Mouse (Mus musculus): ENCODE measurements around the gene Fbxw7. TPM values are rescaled to one million over a fixed set of nuclear protein-coding genes. Genes with fewer than 3 reads are reported as not detected.

The Fbxw7 gene
- total RNA-seq, 1 experiment: 29.7 TPM

- Histone ChIP-seq H3K36me3 (ENCODE audit: control insufficient read depth, insufficient read depth, low read length, poor library complexity, severe bottlenecking) (peaks cover 6% of the 10 kb centered on the region), H3K4me1 (ENCODE audit: control insufficient read depth in 2 of 2, insufficient read depth in 2 of 2, low read length in 2 of 2, poor library complexity in 1 of 2) (no peaks in the 10 kb centered on the region), H3K4me3 (ENCODE audit: insufficient read depth in 1 of 2, low read depth in 1 of 2, low read length in 2 of 2, poor library complexity in 1 of 2, severe bottlenecking in 1 of 2) (no peak overlapping the region), H3K27ac (ENCODE audit: insufficient read depth, low read depth, low read length, poor library complexity, severe bottlenecking) (no peak overlapping the region), H3K9ac (ENCODE audit: insufficient read depth, low read depth, low read length, poor library complexity, severe bottlenecking) (no peak overlapping the region), H3K9me3 (ENCODE audit: control insufficient read depth, insufficient read depth, low read depth, low read length) (no peaks in the 10 kb centered on the region)
- in situ Hi-C loops (cut with MboI; ENCODE audit: low sequenced_read_pairs in 2 of 2, unreplicated experiment in 2 of 2): no loop called here
- TF ChIP-seq CHD2 (IDR thresholded peaks at IDR 0.05; ENCODE audit: low read depth, low read length) (no peak), ZNF384 (IDR thresholded peaks at IDR 0.05; ENCODE audit: low read depth, low read length) (no peak)
- no peak for DNase-seq (ENCODE audit: low read depth, low spot score)
These were observed 165.1 kb downstream of the Fbxw7 start for GRCm38 (mm10) chr3:84980158-84980557.

DNA sequence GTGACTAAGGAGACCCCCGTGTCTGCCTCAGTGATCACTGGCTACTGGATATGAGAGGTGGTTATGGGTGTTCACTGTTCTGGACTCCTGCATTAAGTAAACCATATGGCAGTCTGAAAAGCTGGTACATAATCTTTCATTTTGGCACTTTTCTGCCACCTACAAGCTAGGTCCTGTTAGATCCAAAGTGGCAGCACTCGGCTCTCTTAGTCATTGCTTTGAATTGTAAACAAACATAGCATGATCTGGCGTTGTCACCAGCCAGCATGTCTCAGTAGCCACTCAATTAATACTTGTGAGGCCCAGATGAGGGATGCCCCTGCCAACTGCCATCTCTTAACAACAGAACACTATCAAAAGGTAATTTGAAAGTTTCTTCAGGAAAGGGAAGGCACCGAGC lies 167.6 kb downstream of the Fbxw7 start:
- Histone ChIP-seq H3K36me3 (ENCODE audit: control insufficient read depth, insufficient read depth, low read length, poor library complexity, severe bottlenecking) (peaks cover 1% of the 10 kb centered on the region), H3K27ac (ENCODE audit: insufficient read depth, low read depth, low read length, poor library complexity, severe bottlenecking) (no peak overlapping the region), H3K9me3 (ENCODE audit: control insufficient read depth, insufficient read depth, low read depth, low read length) (no peaks in the 10 kb centered on the region), H3K4me1 (ENCODE audit: control insufficient read depth in 2 of 2, insufficient read depth in 2 of 2, low read length in 2 of 2, poor library complexity in 1 of 2) (no peaks in the 10 kb centered on the region), H3K9ac (ENCODE audit: insufficient read depth, low read depth, low read length, poor library complexity, severe bottlenecking) (no peak overlapping the region), H3K4me3 (ENCODE audit: insufficient read depth in 1 of 2, low read depth in 1 of 2, low read length in 2 of 2, poor library complexity in 1 of 2, severe bottlenecking in 1 of 2) (no peak overlapping the region)
- TF ChIP-seq CHD2 (IDR thresholded peaks at IDR 0.05; ENCODE audit: low read depth, low read length): no peak
- TF ChIP-seq MAFK (IDR thresholded peaks at IDR 0.05; ENCODE audit: insufficient read depth, low read depth, low read length): no peak
- no peak for TF ChIP-seq ZC3H11A (IDR thresholded peaks at IDR 0.05; ENCODE audit: borderline replicate concordance, low read depth, low read length)
- TF ChIP-seq HCFC1 (IDR thresholded peaks at IDR 0.05; ENCODE audit: borderline replicate concordance, insufficient read depth, low read length): no peak
- no peak for TF ChIP-seq ZNF384 (IDR thresholded peaks at IDR 0.05; ENCODE audit: low read depth, low read length)
- in situ Hi-C loops (cut with MboI; ENCODE audit: low sequenced_read_pairs in 2 of 2, unreplicated experiment in 2 of 2): no loop called here
- DNase-seq (ENCODE audit: low read depth, low spot score): no peak

- Histone ChIP-seq H3K4me3 (ENCODE audit: insufficient read depth in 1 of 2, low read depth in 1 of 2, low read length in 2 of 2, poor library complexity in 1 of 2, severe bottlenecking in 1 of 2) (no peak overlapping the region), H3K36me3 (ENCODE audit: control insufficient read depth, insufficient read depth, low read length, poor library complexity, severe bottlenecking) (no peaks in the 10 kb centered on the region), H3K9ac (ENCODE audit: insufficient read depth, low read depth, low read length, poor library complexity, severe bottlenecking) (no peak overlapping the region), H3K4me1 (ENCODE audit: control insufficient read depth in 2 of 2, insufficient read depth in 2 of 2, low read length in 2 of 2, poor library complexity in 1 of 2) (no peaks in the 10 kb centered on the region), H3K9me3 (ENCODE audit: control insufficient read depth, insufficient read depth, low read depth, low read length) (no peaks in the 10 kb centered on the region), H3K27ac (ENCODE audit: insufficient read depth, low read depth, low read length, poor library complexity, severe bottlenecking) (no peak overlapping the region)
- in situ Hi-C loops (cut with MboI; ENCODE audit: low sequenced_read_pairs in 2 of 2, unreplicated experiment in 2 of 2): no loop called here
- no peak for DNase-seq (ENCODE audit: low read depth, low spot score)
- TF ChIP-seq HCFC1 (IDR thresholded peaks at IDR 0.05; ENCODE audit: borderline replicate concordance, insufficient read depth, low read length) (no peak), ZNF384 (IDR thresholded peaks at IDR 0.05; ENCODE audit: low read depth, low read length) (no peak), ZC3H11A (IDR thresholded peaks at IDR 0.05; ENCODE audit: borderline replicate concordance, low read depth, low read length) (no peak), CHD2 (IDR thresholded peaks at IDR 0.05; ENCODE audit: low read depth, low read length) (no peak), MAFK (IDR thresholded peaks at IDR 0.05; ENCODE audit: insufficient read depth, low read depth, low read length) (no peak)
These were observed 170.1 kb downstream of the Fbxw7 start for GRCm38 (mm10) chr3:84985121-84985625.

DNA sequence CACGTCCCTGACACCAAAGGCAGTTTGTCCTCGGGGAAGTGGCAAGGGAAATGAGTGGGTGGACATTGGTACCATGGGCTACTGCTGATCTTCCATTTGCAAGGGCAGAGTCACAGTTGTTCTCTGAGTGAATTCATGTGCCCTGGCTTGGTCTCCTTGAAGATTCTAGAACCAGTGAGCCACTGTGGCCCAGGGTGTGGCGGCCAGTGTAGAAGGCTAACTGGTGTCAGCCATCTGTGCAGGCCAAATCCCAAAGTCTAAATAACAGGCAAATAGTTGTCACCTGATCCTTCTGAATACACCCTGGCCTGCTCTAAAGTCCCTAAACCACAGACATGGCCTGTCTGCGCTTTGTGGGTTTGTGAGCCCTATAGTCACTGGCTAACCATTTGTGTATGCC lies 173.8 kb downstream of the Fbxw7 start:
- no peak overlapping the region for H3K4me3 ChIP-seq (ENCODE audit: insufficient read depth in 1 of 2, low read depth in 1 of 2, low read length in 2 of 2, poor library complexity in 1 of 2, severe bottlenecking in 1 of 2)
- H3K9ac ChIP-seq (ENCODE audit: insufficient read depth, low read depth, low read length, poor library complexity, severe bottlenecking): no peak overlapping the region
- no peak overlapping the region for H3K27ac ChIP-seq (ENCODE audit: insufficient read depth, low read depth, low read length, poor library complexity, severe bottlenecking)
- H3K4me1 ChIP-seq (ENCODE audit: control insufficient read depth in 2 of 2, insufficient read depth in 2 of 2, low read length in 2 of 2, poor library complexity in 1 of 2): no peaks in the 10 kb centered on the region
- in situ Hi-C loops (cut with MboI; ENCODE audit: low sequenced_read_pairs in 2 of 2, unreplicated experiment in 2 of 2): no loop called here
- no peak for TF ChIP-seq CHD2 (IDR thresholded peaks at IDR 0.05; ENCODE audit: low read depth, low read length)
- TF ChIP-seq ZNF384 (IDR thresholded peaks at IDR 0.05; ENCODE audit: low read depth, low read length): no peak
- no peak for TF ChIP-seq HCFC1 (IDR thresholded peaks at IDR 0.05; ENCODE audit: borderline replicate concordance, insufficient read depth, low read length)
- no peak for TF ChIP-seq MAFK (IDR thresholded peaks at IDR 0.05; ENCODE audit: insufficient read depth, low read depth, low read length)
- TF ChIP-seq ZC3H11A (IDR thresholded peaks at IDR 0.05; ENCODE audit: borderline replicate concordance, low read depth, low read length): no peak
- H3K36me3 ChIP-seq (ENCODE audit: control insufficient read depth, insufficient read depth, low read length, poor library complexity, severe bottlenecking): no peaks in the 10 kb centered on the region
- DNase-seq (ENCODE audit: low read depth, low spot score): no peak
- H3K9me3 ChIP-seq (ENCODE audit: control insufficient read depth, insufficient read depth, low read depth, low read length): no peaks in the 10 kb centered on the region

DNA sequence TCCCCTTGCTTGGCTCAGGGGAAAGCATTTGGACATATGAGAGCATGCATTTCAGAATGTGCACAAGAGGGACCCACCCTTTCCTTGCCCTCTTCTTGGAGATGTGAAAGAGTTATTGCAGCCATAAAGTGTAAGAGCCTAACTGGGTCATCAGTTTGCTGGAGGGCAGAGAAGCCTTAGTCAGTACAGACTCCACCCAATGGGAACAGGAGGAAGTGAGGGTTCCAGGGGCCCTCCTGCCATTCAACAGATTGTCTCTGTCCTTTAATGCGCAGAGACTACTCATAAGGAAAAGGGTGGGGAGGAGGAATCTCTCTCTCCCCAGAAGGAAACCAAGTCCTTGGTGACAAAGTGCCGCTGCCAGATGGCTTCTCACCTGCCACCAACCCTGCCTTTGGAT lies 190.2 kb downstream of the Fbxw7 start:
- Histone ChIP-seq H3K36me3 (ENCODE audit: control insufficient read depth, insufficient read depth, low read length, poor library complexity, severe bottlenecking) (no peaks in the 10 kb centered on the region), H3K4me3 (ENCODE audit: insufficient read depth in 1 of 2, low read depth in 1 of 2, low read length in 2 of 2, poor library complexity in 1 of 2, severe bottlenecking in 1 of 2) (no peak overlapping the region), H3K9ac (ENCODE audit: insufficient read depth, low read depth, low read length, poor library complexity, severe bottlenecking) (no peak overlapping the region), H3K4me1 (ENCODE audit: control insufficient read depth in 2 of 2, insufficient read depth in 2 of 2, low read length in 2 of 2, poor library complexity in 1 of 2) (peaks cover 0 to 2% of the 10 kb centered on the region in 2 experiments; a peak in 1 of 4 replicates), H3K27ac (ENCODE audit: insufficient read depth, low read depth, low read length, poor library complexity, severe bottlenecking) (no peak overlapping the region), H3K9me3 (ENCODE audit: control insufficient read depth, insufficient read depth, low read depth, low read length) (no peaks in the 10 kb centered on the region)
- DNase-seq (ENCODE audit: low read depth, low spot score): no peak
- in situ Hi-C loops (cut with MboI; ENCODE audit: low sequenced_read_pairs in 2 of 2, unreplicated experiment in 2 of 2): no loop called here
- no peak for TF ChIP-seq ZC3H11A (IDR thresholded peaks at IDR 0.05; ENCODE audit: borderline replicate concordance, low read depth, low read length)
- TF ChIP-seq CHD2 (IDR thresholded peaks at IDR 0.05; ENCODE audit: low read depth, low read length): no peak
- TF ChIP-seq HCFC1 (IDR thresholded peaks at IDR 0.05; ENCODE audit: borderline replicate concordance, insufficient read depth, low read length): no peak
- no peak for TF ChIP-seq ZNF384 (IDR thresholded peaks at IDR 0.05; ENCODE audit: low read depth, low read length)
- no peak for TF ChIP-seq MAFK (IDR thresholded peaks at IDR 0.05; ENCODE audit: insufficient read depth, low read depth, low read length)
